Mouse (Mus musculus): ENCODE results near the gene Zbtb8a. TPM values are rescaled to one million over a fixed set of nuclear protein-coding genes. Genes with fewer than 3 reads are reported as not detected.

Gene Zbtb8a
- polyA plus RNA-seq, 1 experiment = 0.08 TPM

GRCm38 (mm10) chr4:129382488-129382887 is 4.6 kb upstream of the Zbtb8a start:
- TF ChIP-seq TAL1 (IDR thresholded peaks at IDR 0.05; ENCODE audit: low read length) (no peak), GATA1 (IDR thresholded peaks at IDR 0.05; ENCODE audit: low read length) (no peak)
- no peak overlapping the region for H3K4me3 ChIP-seq (replicated peaks)
- peaks cover 42% of the 10 kb centered on the region for H3K4me1 ChIP-seq (ENCODE audit: control insufficient read depth)

GRCm38 (mm10) chr4:129382029-129382428 is 4.1 kb upstream of the Zbtb8a start:
- no peak overlapping the region for H3K4me3 ChIP-seq (replicated peaks)
- H3K36me3 ChIP-seq (ENCODE audit: control insufficient read depth) = no peaks in the 10 kb centered on the region
- H3K27me3 ChIP-seq (ENCODE audit: control insufficient read depth) = peaks cover 27% of the 10 kb centered on the region
- H3K9me3 ChIP-seq (ENCODE audit: control insufficient read depth, low read length) = no peaks in the 10 kb centered on the region
- TF ChIP-seq GATA1 (IDR thresholded peaks at IDR 0.05; ENCODE audit: low read length) (no peak), TAL1 (IDR thresholded peaks at IDR 0.05; ENCODE audit: low read length) (no peak)
- peaks cover 43% of the 10 kb centered on the region for H3K4me1 ChIP-seq (ENCODE audit: control insufficient read depth)

More at GRCm38 (mm10) chr4:129382488-129382887, 4.6 kb upstream of the Zbtb8a start:
- H3K9me3 ChIP-seq (ENCODE audit: control insufficient read depth, low read length) = no peaks in the 10 kb centered on the region
- H3K36me3 ChIP-seq (ENCODE audit: control insufficient read depth) = no peaks in the 10 kb centered on the region
- peaks cover 22% of the 10 kb centered on the region for H3K27me3 ChIP-seq (ENCODE audit: control insufficient read depth)

- no peaks in the 10 kb centered on the region for H3K9me3 ChIP-seq (ENCODE audit: control insufficient read depth, low read length)
- no peak for TF ChIP-seq GATA1 (IDR thresholded peaks at IDR 0.05; ENCODE audit: low read length)
- no peak for TF ChIP-seq TAL1 (IDR thresholded peaks at IDR 0.05; ENCODE audit: low read length)
- no peaks in the 10 kb centered on the region for H3K36me3 ChIP-seq (ENCODE audit: control insufficient read depth)
- H3K27me3 ChIP-seq (ENCODE audit: control insufficient read depth) = peaks cover 34% of the 10 kb centered on the region
- no peak overlapping the region for H3K4me3 ChIP-seq (replicated peaks)
- peaks cover 41% of the 10 kb centered on the region for H3K4me1 ChIP-seq (ENCODE audit: control insufficient read depth)
Measured at GRCm38 (mm10) chr4:129381148-129381547, 3.2 kb upstream of the Zbtb8a start.

- Histone ChIP-seq H3K36me3 (ENCODE audit: control insufficient read depth) (no peaks in the 10 kb centered on the region), H3K27me3 (ENCODE audit: control insufficient read depth) (peaks cover 38% of the 10 kb centered on the region), H3K4me3 (replicated peaks) (no peak overlapping the region), H3K9me3 (ENCODE audit: control insufficient read depth, low read length) (no peaks in the 10 kb centered on the region), H3K4me1 (ENCODE audit: control insufficient read depth) (peaks cover 39% of the 10 kb centered on the region)
- TF ChIP-seq GATA1 (IDR thresholded peaks at IDR 0.05; ENCODE audit: low read length) (no peak), TAL1 (IDR thresholded peaks at IDR 0.05; ENCODE audit: low read length) (no peak)
Measured at GRCm38 (mm10) chr4:129379805-129380204, 1.9 kb upstream of the Zbtb8a start.

- TF ChIP-seq TAL1 (IDR thresholded peaks at IDR 0.05; ENCODE audit: low read length) (no peak), GATA1 (IDR thresholded peaks at IDR 0.05; ENCODE audit: low read length) (no peak)
- H3K4me1 ChIP-seq (ENCODE audit: control insufficient read depth) = peaks cover 44% of the 10 kb centered on the region
Measured at GRCm38 (mm10) chr4:129376961-129377545, 863 bp downstream of the Zbtb8a start.

GRCm38 (mm10) chr4:129375821-129376220 is 2.1 kb downstream of the Zbtb8a start:
- Histone ChIP-seq H3K4me1 (ENCODE audit: control insufficient read depth) (peaks cover 44% of the 10 kb centered on the region), H3K36me3 (ENCODE audit: control insufficient read depth) (no peaks in the 10 kb centered on the region), H3K9me3 (ENCODE audit: control insufficient read depth, low read length) (no peaks in the 10 kb centered on the region), H3K27me3 (ENCODE audit: control insufficient read depth) (peaks cover 38% of the 10 kb centered on the region), H3K4me3 (replicated peaks) (no peak overlapping the region)
- TF ChIP-seq GATA1 (IDR thresholded peaks at IDR 0.05; ENCODE audit: low read length) (no peak), TAL1 (IDR thresholded peaks at IDR 0.05; ENCODE audit: low read length) (no peak)

More at GRCm38 (mm10) chr4:129376961-129377545, 863 bp downstream of the Zbtb8a start:
- Histone ChIP-seq H3K4me3 (replicated peaks) (peak overlapping the region; percentile 82), H3K27me3 (ENCODE audit: control insufficient read depth) (peaks cover 38% of the 10 kb centered on the region), H3K9me3 (ENCODE audit: control insufficient read depth, low read length) (no peaks in the 10 kb centered on the region), H3K36me3 (ENCODE audit: control insufficient read depth) (no peaks in the 10 kb centered on the region)

GRCm38 (mm10) chr4:129375000-129375399 is 2.9 kb downstream of the Zbtb8a start:
- H3K9me3 ChIP-seq (ENCODE audit: control insufficient read depth, low read length) = no peaks in the 10 kb centered on the region
- H3K27me3 ChIP-seq (ENCODE audit: control insufficient read depth) = peaks cover 38% of the 10 kb centered on the region
- peaks cover 44% of the 10 kb centered on the region for H3K4me1 ChIP-seq (ENCODE audit: control insufficient read depth)
- no peak for TF ChIP-seq GATA1 (IDR thresholded peaks at IDR 0.05; ENCODE audit: low read length)
- TF ChIP-seq TAL1 (IDR thresholded peaks at IDR 0.05; ENCODE audit: low read length) = no peak
- no peaks in the 10 kb centered on the region for H3K36me3 ChIP-seq (ENCODE audit: control insufficient read depth)
- no peak overlapping the region for H3K4me3 ChIP-seq (replicated peaks)

- peaks cover 44% of the 10 kb centered on the region for H3K4me1 ChIP-seq (ENCODE audit: control insufficient read depth)
- no peaks in the 10 kb centered on the region for H3K9me3 ChIP-seq (ENCODE audit: control insufficient read depth, low read length)
- H3K27me3 ChIP-seq (ENCODE audit: control insufficient read depth) = peaks cover 32% of the 10 kb centered on the region
- no peaks in the 10 kb centered on the region for H3K36me3 ChIP-seq (ENCODE audit: control insufficient read depth)
- TF ChIP-seq TAL1 (IDR thresholded peaks at IDR 0.05; ENCODE audit: low read length) = no peak
- no peak for TF ChIP-seq GATA1 (IDR thresholded peaks at IDR 0.05; ENCODE audit: low read length)
- H3K4me3 ChIP-seq (replicated peaks) = no peak overlapping the region
Measured at GRCm38 (mm10) chr4:129374219-129374755, 3.6 kb downstream of the Zbtb8a start.

GRCm38 (mm10) chr4:129373202-129373976 is 4.5 kb downstream of the Zbtb8a start:
- Histone ChIP-seq H3K4me1 (ENCODE audit: control insufficient read depth) (peaks cover 44% of the 10 kb centered on the region), H3K27me3 (ENCODE audit: control insufficient read depth) (peaks cover 25% of the 10 kb centered on the region), H3K9me3 (ENCODE audit: control insufficient read depth, low read length) (no peaks in the 10 kb centered on the region), H3K4me3 (replicated peaks) (no peak overlapping the region), H3K36me3 (ENCODE audit: control insufficient read depth) (no peaks in the 10 kb centered on the region)
- TF ChIP-seq TAL1 (IDR thresholded peaks at IDR 0.05; ENCODE audit: low read length) = no peak
- no peak for TF ChIP-seq GATA1 (IDR thresholded peaks at IDR 0.05; ENCODE audit: low read length)

Measured in erythroblast, embryonic 14.5 days (primary cell).